Mouse (Mus musculus): ENCODE measurements around the gene Arhgap35. TPM values are rescaled to one million over a fixed set of nuclear protein-coding genes. Genes with fewer than 3 reads are reported as not detected.
"Not testable (repeated sequence)": the region's sequence is repeated elsewhere in the genome, so short reads cannot be mapped to it uniquely, and the experiment has no call there.

Gene Arhgap35
- polyA plus RNA-seq, 1 experiment from 2014 or later, result 3.4 TPM

GRCm38 (mm10) chr7:16608961-16609360, 5.8 kb downstream of the Arhgap35 start:
- Histone ChIP-seq H3K9ac (ENCODE audit: low read depth, low read length) (no peak overlapping the region), H3K27ac (ENCODE audit: low read depth, low read length) (no peak overlapping the region), H3K4me3 (ENCODE audit: low read depth, low read length) (no peak overlapping the region), H3K27me3 (replicated peaks; ENCODE audit: control insufficient read depth, insufficient read depth, low read length) (no peaks in the 10 kb centered on the region), H3K36me3 (ENCODE audit: control insufficient read depth, insufficient read depth) (no peaks in the 10 kb centered on the region), H3K4me1 (replicated peaks; ENCODE audit: control insufficient read depth, insufficient read depth, low read length) (no peaks in the 10 kb centered on the region), H3K9me3 (ENCODE audit: control insufficient read depth) (no peaks in the 10 kb centered on the region), H3K4me2 (replicated peaks; ENCODE audit: low read depth) (no peak overlapping the region)
- WGBS, result 59% methylated on average over 1 of the region's 1 CpGs
- no peak for ATAC-seq
- no peak for TF ChIP-seq CTCF (IDR thresholded peaks at IDR 0.05; ENCODE audit: low read depth)

GRCm38 (mm10) chr7:16608046-16608445, 6.7 kb downstream of the Arhgap35 start:
- Histone ChIP-seq H3K9ac (ENCODE audit: low read depth, low read length) (no peak overlapping the region), H3K9me3 (ENCODE audit: control insufficient read depth) (no peaks in the 10 kb centered on the region), H3K4me2 (replicated peaks; ENCODE audit: low read depth) (no peak overlapping the region), H3K4me3 (ENCODE audit: low read depth, low read length) (no peak overlapping the region), H3K4me1 (replicated peaks; ENCODE audit: control insufficient read depth, insufficient read depth, low read length) (no peaks in the 10 kb centered on the region), H3K36me3 (ENCODE audit: control insufficient read depth, insufficient read depth) (no peaks in the 10 kb centered on the region), H3K27ac (ENCODE audit: low read depth, low read length) (no peak overlapping the region), H3K27me3 (replicated peaks; ENCODE audit: control insufficient read depth, insufficient read depth, low read length) (no peaks in the 10 kb centered on the region)
- TF ChIP-seq CTCF (IDR thresholded peaks at IDR 0.05; ENCODE audit: low read depth), result no peak
- ATAC-seq, result no peak
- 95% methylated on average over 1 of the region's 1 CpGs for WGBS

GRCm38 (mm10) chr7:16606808-16607207, 8.0 kb downstream of the Arhgap35 start:
- not testable (repeated sequence) for H3K36me3 ChIP-seq (ENCODE audit: control insufficient read depth, insufficient read depth); H3K9ac ChIP-seq (ENCODE audit: low read depth, low read length); ATAC-seq; H3K4me2 ChIP-seq (replicated peaks; ENCODE audit: low read depth); H3K9me3 ChIP-seq (ENCODE audit: control insufficient read depth); H3K27ac ChIP-seq (ENCODE audit: low read depth, low read length); H3K4me1 ChIP-seq (replicated peaks; ENCODE audit: control insufficient read depth, insufficient read depth, low read length); H3K4me3 ChIP-seq (ENCODE audit: low read depth, low read length); H3K27me3 ChIP-seq (replicated peaks; ENCODE audit: control insufficient read depth, insufficient read depth, low read length)
- 94% methylated on average over 4 of the region's 4 CpGs for WGBS

- Histone ChIP-seq H3K4me2 (replicated peaks; ENCODE audit: low read depth) (no peak overlapping the region), H3K9me3 (ENCODE audit: control insufficient read depth) (no peaks in the 10 kb centered on the region), H3K4me1 (replicated peaks; ENCODE audit: control insufficient read depth, insufficient read depth, low read length) (0 out of 2 replicates have a peak, but pooled peaks cover 3% of the 10 kb centered on the region), H3K9ac (ENCODE audit: low read depth, low read length) (no peak overlapping the region), H3K27me3 (replicated peaks; ENCODE audit: control insufficient read depth, insufficient read depth, low read length) (no peaks in the 10 kb centered on the region), H3K36me3 (ENCODE audit: control insufficient read depth, insufficient read depth) (no peaks in the 10 kb centered on the region), H3K4me3 (ENCODE audit: low read depth, low read length) (no peak overlapping the region), H3K27ac (ENCODE audit: low read depth, low read length) (no peak overlapping the region)
- ATAC-seq, result no peak
- TF ChIP-seq CTCF (IDR thresholded peaks at IDR 0.05; ENCODE audit: low read depth), result no peak
- WGBS, result 95% methylated on average over 1 of the region's 1 CpGs
Observed at GRCm38 (mm10) chr7:16604141-16604540, 10.7 kb downstream of the Arhgap35 start.

GRCm38 (mm10) chr7:16601683-16602102, 13.1 kb downstream of the Arhgap35 start:
- Histone ChIP-seq H3K4me2 (replicated peaks; ENCODE audit: low read depth) (no peak overlapping the region), H3K27ac (ENCODE audit: low read depth, low read length) (no peak overlapping the region), H3K9ac (ENCODE audit: low read depth, low read length) (no peak overlapping the region), H3K27me3 (replicated peaks; ENCODE audit: control insufficient read depth, insufficient read depth, low read length) (no peaks in the 10 kb centered on the region), H3K4me3 (ENCODE audit: low read depth, low read length) (no peak overlapping the region), H3K9me3 (ENCODE audit: control insufficient read depth) (no peaks in the 10 kb centered on the region), H3K36me3 (ENCODE audit: control insufficient read depth, insufficient read depth) (no peaks in the 10 kb centered on the region), H3K4me1 (replicated peaks; ENCODE audit: control insufficient read depth, insufficient read depth, low read length) (0 out of 2 replicates have a peak, but pooled peaks cover 3% of the 10 kb centered on the region)
- no peak for TF ChIP-seq CTCF (IDR thresholded peaks at IDR 0.05; ENCODE audit: low read depth)
- ATAC-seq, result no peak
- 33% methylated on average over 4 of the region's 4 CpGs for WGBS

- H3K9ac ChIP-seq (ENCODE audit: low read depth, low read length), result no peak overlapping the region
- no peak overlapping the region for H3K27ac ChIP-seq (ENCODE audit: low read depth, low read length)
- H3K4me1 ChIP-seq (replicated peaks; ENCODE audit: control insufficient read depth, insufficient read depth, low read length), result 0 out of 2 replicates have a peak, but pooled peaks cover 3% of the 10 kb centered on the region
- no peak overlapping the region for H3K4me3 ChIP-seq (ENCODE audit: low read depth, low read length)
- no peak for TF ChIP-seq CTCF (IDR thresholded peaks at IDR 0.05; ENCODE audit: low read depth)
- no peaks in the 10 kb centered on the region for H3K9me3 ChIP-seq (ENCODE audit: control insufficient read depth)
- 73% methylated on average over 2 of the region's 2 CpGs for WGBS
- H3K4me2 ChIP-seq (replicated peaks; ENCODE audit: low read depth), result no peak overlapping the region
- no peaks in the 10 kb centered on the region for H3K27me3 ChIP-seq (replicated peaks; ENCODE audit: control insufficient read depth, insufficient read depth, low read length)
- H3K36me3 ChIP-seq (ENCODE audit: control insufficient read depth, insufficient read depth), result no peaks in the 10 kb centered on the region
- ATAC-seq, result no peak
Observed at GRCm38 (mm10) chr7:16599006-16599405, 15.8 kb downstream of the Arhgap35 start.

GRCm38 (mm10) chr7:16591292-16591691, 23.5 kb downstream of the Arhgap35 start:
- no peak for ATAC-seq
- no peak overlapping the region for H3K4me3 ChIP-seq (ENCODE audit: low read depth, low read length)
- 71% methylated on average over 1 of the region's 1 CpGs for WGBS

More at GRCm38 (mm10) chr7:16591292-16591691, 23.5 kb downstream of the Arhgap35 start:
- no peaks in the 10 kb centered on the region for H3K9me3 ChIP-seq (ENCODE audit: control insufficient read depth)
- H3K27ac ChIP-seq (ENCODE audit: low read depth, low read length), result no peak overlapping the region
- no peaks in the 10 kb centered on the region for H3K27me3 ChIP-seq (replicated peaks; ENCODE audit: control insufficient read depth, insufficient read depth, low read length)
- no peak overlapping the region for H3K4me2 ChIP-seq (replicated peaks; ENCODE audit: low read depth)
- H3K9ac ChIP-seq (ENCODE audit: low read depth, low read length), result no peak overlapping the region
- no peak for TF ChIP-seq CTCF (IDR thresholded peaks at IDR 0.05; ENCODE audit: low read depth)
- no peaks in the 10 kb centered on the region; the same call in 1 of the 2 replicates for H3K36me3 ChIP-seq (ENCODE audit: control insufficient read depth, insufficient read depth)
- H3K4me1 ChIP-seq (replicated peaks; ENCODE audit: control insufficient read depth, insufficient read depth, low read length), result no peaks in the 10 kb centered on the region; the same call in 1 of the 2 replicates

All from intestine, postnatal 0 days (tissue).